ENCODE assay signal across 28 mouse cellular contexts in genomic region chr15:10296570-10296969, GRCm38 (mm10). TPM values are rescaled to one million over a fixed set of nuclear protein-coding genes. Genes with fewer than 3 reads are reported as not detected.
DNase-seq lines count a peak whose midpoint lies in the region; ATAC-seq and TF ChIP-seq lines count a peak whose summit lies in the region.
"Had no signal": no experiment of that assay in that cellular context is flagged by ENCODE, and none has a peak within 500 bp of the region (broad histone marks: within the 10 kb centered on the region; RNA-seq: fewer than 3 reads in every experiment).

No protein-coding gene starts in this region.

- H3K9ac ChIP-seq in liver, adult 2 months (ENCODE audit: low read depth, low read length): no peak overlapping the region
- H3K9ac ChIP-seq in liver, embryonic 11.5 days (ENCODE audit: low read depth, low read length): no peak overlapping the region
- H3K9ac ChIP-seq: embryonic facial prominence, embryonic 13.5 days; embryonic facial prominence, embryonic 15.5 days; forebrain, embryonic 12.5 days had no signal

- peaks cover 11% of the 10 kb centered on the region for H3K4me1 ChIP-seq in liver, adult 2 months (ENCODE audit: control insufficient read depth, insufficient read depth, low read length)
- H3K4me1 ChIP-seq in liver, embryonic 11.5 days (replicated peaks; ENCODE audit: control insufficient read depth, insufficient read depth, low read length): no peaks in the 10 kb centered on the region
- H3K4me1 ChIP-seq: embryonic facial prominence, embryonic 13.5 days; embryonic facial prominence, embryonic 15.5 days; forebrain, embryonic 10.5 days; forebrain, embryonic 12.5 days had no signal

- TF ChIP-seq CTCF in liver, adult 2 months (IDR thresholded peaks at IDR 0.05; ENCODE audit: low read depth, low read length): no peak

- no peak overlapping the region for H3K4me3 ChIP-seq in liver, adult 2 months (ENCODE audit: insufficient read depth, low read depth, low read length)
- H3K4me3 ChIP-seq in liver, embryonic 11.5 days (ENCODE audit: low read depth, low read length): no peak overlapping the region
- H3K4me3 ChIP-seq: embryonic facial prominence, embryonic 13.5 days; embryonic facial prominence, embryonic 15.5 days; erythroblast, embryonic 14.5 days; forebrain, embryonic 10.5 days; forebrain, embryonic 12.5 days had no signal

- ATAC-seq in liver, embryonic 11.5 days (replicated peaks; ENCODE audit: low FRiP score): no peak
- peak; percentile 48 for ATAC-seq in inflammation-experienced regulatory T-cells, adult 6 months
- ATAC-seq: activated CD4-positive, CD25-positive, alpha-beta regulatory T cell, adult 4 months; forebrain, embryonic 14.5 days; forebrain, embryonic 16.5 days; Patski had no signal

- no peak overlapping the region for H3K27ac ChIP-seq in liver, adult 2 months (replicated peaks; ENCODE audit: insufficient read depth, low read depth, low read length)
- no peak overlapping the region for H3K27ac ChIP-seq in liver, embryonic 11.5 days (ENCODE audit: low read depth, low read length)
- H3K27ac ChIP-seq: embryonic facial prominence, embryonic 13.5 days; embryonic facial prominence, embryonic 15.5 days; forebrain, embryonic 10.5 days; forebrain, embryonic 12.5 days had no signal

- TF ChIP-seq POLR2A in liver, adult 2 months (IDR thresholded peaks at IDR 0.05; ENCODE audit: extremely low read depth, insufficient read depth, low read length): no peak

- no peaks in the 10 kb centered on the region for H3K27me3 ChIP-seq in liver, adult 2 months (ENCODE audit: control insufficient read depth, insufficient read depth, low read length)
- H3K27me3 ChIP-seq in liver, embryonic 11.5 days (replicated peaks; ENCODE audit: control insufficient read depth, insufficient read depth, low read length): no peaks in the 10 kb centered on the region
- H3K27me3 ChIP-seq: embryonic facial prominence, embryonic 13.5 days; embryonic facial prominence, embryonic 15.5 days; forebrain, embryonic 12.5 days; Patski had no signal

- H3K36me3 ChIP-seq in liver, adult 2 months (ENCODE audit: control insufficient read depth, insufficient read depth, low read length): peaks cover 6% of the 10 kb centered on the region; the same call in 1 of the 2 replicates
- H3K36me3 ChIP-seq in liver, embryonic 11.5 days (ENCODE audit: control insufficient read depth, insufficient read depth, low read length): no peaks in the 10 kb centered on the region
- H3K36me3 ChIP-seq: embryonic facial prominence, embryonic 13.5 days; embryonic facial prominence, embryonic 15.5 days; forebrain, embryonic 10.5 days; forebrain, embryonic 12.5 days; G1E had no signal

- WGBS in liver, adult 2 months: 23% methylated on average over 1 of the region's 1 CpGs
- WGBS in liver, embryonic 11.5 days: 71% methylated on average over 1 of the region's 1 CpGs

- H3K79me2 ChIP-seq in liver, adult 2 months (ENCODE audit: control insufficient read depth, insufficient read depth, low read length): peaks cover 12% of the 10 kb centered on the region

- DNase-seq in liver, adult 2 months (ENCODE audit: extremely low read depth, low read depth, low spot score): peak; percentile 50
- no peak for DNase-seq in liver, embryonic 11.5 days (ENCODE audit: low spot score)
- no peak for DNase-seq in thymus, postnatal 25 days
- no peak for DNase-seq in left cerebral cortex, adult 9 months (ENCODE audit: low spot score in 2 of 2)
- DNase-seq: adrenal gland, adult 8-10 months; adrenal gland, postnatal 14 days; adrenal gland, postnatal 36 days; B cell, adult 2 months; cerebellum, adult 11-12 months; cerebellum, adult 2 months; cerebellum, adult 9-10 months; cerebellum, postnatal 14 days; cerebellum, postnatal 36 days; embryo, embryonic 11 days had no signal

- no peaks in the 10 kb centered on the region for H3K9me3 ChIP-seq in liver, embryonic 11.5 days (ENCODE audit: control insufficient read depth, low read length)
- H3K9me3 ChIP-seq: embryonic facial prominence, embryonic 13.5 days; embryonic facial prominence, embryonic 15.5 days; forebrain, embryonic 10.5 days; forebrain, embryonic 12.5 days; G1E had no signal

- no peak overlapping the region for H3K4me2 ChIP-seq in liver, embryonic 11.5 days
- H3K4me2 ChIP-seq: embryonic facial prominence, embryonic 13.5 days; embryonic facial prominence, embryonic 15.5 days; forebrain, embryonic 12.5 days had no signal

RNA-seq across cellular contexts. Expression of gene Gm21973, which starts 28.6 kb away (rescaled TPM):
- 1.4 and 1.9 TPM in 2 replicates for total RNA-seq in liver, adult 2 months (2014; rRNA removed)
- polyA plus RNA-seq in liver, adult 2 months (2012; rRNA removed): 0.59 TPM in 1 of 2 replicates, not detected in the other
- not detected in 2 replicates for polyA plus RNA-seq in liver, embryonic 11.5 days (2014; fragmentation: Nextera tagmentation; extraction: Ambion mirVana)
- not detected for polyA plus RNA-seq in inflammation-experienced regulatory T-cells, adult 6 months (2017; shearing (Covaris generic))
- total RNA-seq: adrenal gland, adult 18-20 months; adrenal gland, postnatal 36 days; common myeloid progenitor, adult 5-6 weeks; G1E had no signal
- polyA plus RNA-seq: activated CD4-positive, CD25-positive, alpha-beta regulatory T cell, adult 4 months; cerebellum, adult 2 months; embryonic facial prominence, embryonic 11.5 days; embryonic facial prominence, embryonic 13.5 days; embryonic facial prominence, embryonic 15.5 days; erythroblast, embryonic 14.5 days; forebrain, embryonic 10.5 days; forebrain, embryonic 12.5 days; forebrain, embryonic 14.5 days; forebrain, embryonic 16.5 days; G1E; Patski had no signal
